Mouse (Mus musculus): ENCODE data around the gene Cpne8.
"Not testable (repeated sequence)": the region's sequence is repeated elsewhere in the genome, so short reads cannot be mapped to it uniquely, and the experiment has no call there.

Gene Cpne8

DNA sequence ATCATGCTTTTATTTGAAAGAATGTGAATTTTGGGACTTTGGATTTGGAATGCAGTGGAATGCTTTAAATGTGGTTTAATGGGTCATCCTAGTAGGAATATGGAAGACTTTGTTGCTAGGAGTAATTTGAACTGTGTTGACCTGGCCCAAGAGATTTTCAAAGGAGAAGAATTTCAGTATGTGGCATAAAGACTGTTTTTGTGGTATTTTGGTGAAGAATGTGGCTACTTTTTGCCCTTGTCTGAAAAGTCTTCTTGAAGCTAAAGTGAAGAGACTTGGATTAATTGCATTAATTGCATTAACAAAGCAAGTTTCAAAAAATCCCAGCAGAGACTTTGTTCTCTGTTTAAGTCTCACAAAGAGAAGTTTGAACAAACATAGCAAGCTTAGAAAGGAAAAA, 208.7 kb downstream of the Cpne8 start:
- in situ Hi-C loops (cut with MboI, MseI) = not testable (repeated sequence)

- in situ Hi-C loops (cut with MboI, MseI) = no loop called here
Measured at GRCm38 (mm10) chr15:90463281-90463680, 216.0 kb downstream of the Cpne8 start.

- in situ Hi-C loops (cut with MboI, MseI) = no loop called here
Measured at GRCm38 (mm10) chr15:90446076-90446475, 233.2 kb downstream of the Cpne8 start.
